Mouse (Mus musculus) skeletal muscle tissue, adult 2 months (tissue): ENCODE measurements around the gene Spata4.
A peak's percentile ranks its signal among the peaks of the same experiment; 100 is the strongest.
"Not testable (repeated sequence)": the region's sequence is repeated elsewhere in the genome, so short reads cannot be mapped to it uniquely, and the experiment has no call there.

Experiments used
- DNase-seq: peaks from one replicate; pipeline ENCODE4 v3.0.0-alpha.2; 2012; ENCODE audit warnings: low read depth, low spot score

The Spata4 gene

GRCm38 (mm10) chr8:54600671-54601251 is at the start of gene Spata4:
TSS of gene Spata4 (plus strand) at chr8:54600781.
- DNase-seq: no peak

- DNase-seq: no peak
Observed at GRCm38 (mm10) chr8:54554921-54555320, 45.7 kb upstream of the Spata4 start.

GRCm38 (mm10) chr8:54562137-54562536 is 38.4 kb upstream of the Spata4 start:
- no peak for DNase-seq

- DNase-seq: no peak
Observed at GRCm38 (mm10) chr8:54565181-54565580, 35.4 kb upstream of the Spata4 start.

- no peak for DNase-seq
Observed at GRCm38 (mm10) chr8:54565603-54566260, 34.8 kb upstream of the Spata4 start.

- DNase-seq: no peak
Observed at GRCm38 (mm10) chr8:54567168-54567567, 33.4 kb upstream of the Spata4 start.

GRCm38 (mm10) chr8:54570618-54571609 is 29.7 kb upstream of the Spata4 start:
- DNase-seq: peak; percentile 56

- peak; percentile 87 for DNase-seq
Observed at GRCm38 (mm10) chr8:54581436-54581835, 19.1 kb upstream of the Spata4 start.

GRCm38 (mm10) chr8:54582886-54583285 is 17.7 kb upstream of the Spata4 start:
- DNase-seq: no peak

- no peak for DNase-seq
Observed at GRCm38 (mm10) chr8:54594634-54595033, 5.9 kb upstream of the Spata4 start.

- no peak for DNase-seq
Observed at GRCm38 (mm10) chr8:54596051-54596450, 4.5 kb upstream of the Spata4 start.

- no peak for DNase-seq
Observed at GRCm38 (mm10) chr8:54596940-54597339, 3.6 kb upstream of the Spata4 start.

GRCm38 (mm10) chr8:54597386-54597785 is 3.2 kb upstream of the Spata4 start:
- no peak for DNase-seq

- no peak for DNase-seq
Observed at GRCm38 (mm10) chr8:54603440-54603839, 2.9 kb downstream of the Spata4 start.

GRCm38 (mm10) chr8:54609336-54609735 is 8.8 kb downstream of the Spata4 start:
- DNase-seq: peak; percentile 80

- DNase-seq: peak; percentile 55
Observed at GRCm38 (mm10) chr8:54610238-54610637, 9.7 kb downstream of the Spata4 start.

- DNase-seq: not testable (repeated sequence)
Observed at GRCm38 (mm10) chr8:54616710-54617109, 16.1 kb downstream of the Spata4 start.

GRCm38 (mm10) chr8:54638634-54639033 is 38.1 kb downstream of the Spata4 start:
- DNase-seq: no peak
